Mouse (Mus musculus) heart, embryonic 11.5 days (tissue): Measurements from ENCODE around the gene Mboat7. TPM values are rescaled to one million over a fixed set of nuclear protein-coding genes. Genes with fewer than 3 reads are reported as not detected.
A peak's percentile ranks its signal among the peaks of the same experiment; 100 is the strongest.
"Not testable (repeated sequence)": the region's sequence is repeated elsewhere in the genome, so short reads cannot be mapped to it uniquely, and the experiment has no call there.

ENCODE experiments used
- ATAC-seq: fragments of 200-750 bp; cut with Nextera tagmentation; replicated peaks from 2 replicates; pipeline ENCODE4 v1.8.0; 2017; ENCODE audit warnings: moderate library complexity; ENCODE audit not compliant: insufficient number of reproducible peaks, low FRiP score, low TSS enrichment
- H3K27ac ChIP-seq: fragments of 300-500 bp; sonication (generic); 2 replicates; pipeline ENCODE4 v1.5.1; 2014; ENCODE audit warnings: mild to moderate bottlenecking, low read depth, low read length
- H3K27me3 ChIP-seq: fragments of 300-500 bp; sonication (generic); 2 replicates; pipeline ENCODE4 v1.6.1; 2014; ENCODE audit warnings: mild to moderate bottlenecking, low read length, mixed read lengths; ENCODE audit not compliant: control insufficient read depth, insufficient read depth
- H3K36me3 ChIP-seq: fragments of 300-500 bp; sonication (generic); 2 replicates; pipeline ENCODE4 v1.6.1; 2014; ENCODE audit warnings: mild to moderate bottlenecking, low read length, moderate library complexity, mixed read lengths; ENCODE audit not compliant: control insufficient read depth, insufficient read depth
- H3K4me1 ChIP-seq: fragments of 300-500 bp; sonication (generic); 2 replicates; pipeline ENCODE4 v1.6.1; 2014; ENCODE audit warnings: low read length; ENCODE audit not compliant: control insufficient read depth, insufficient read depth
- H3K4me2 ChIP-seq: fragments of 300-500 bp; sonication (generic); 2 replicates; pipeline ENCODE4 v1.6.1; 2014; ENCODE audit warnings: mild to moderate bottlenecking, moderate library complexity
- H3K4me3 ChIP-seq: fragments of 300-500 bp; sonication (generic); 2 replicates; pipeline ENCODE4 v1.5.1; 2014; ENCODE audit warnings: low read depth, low read length
- H3K9ac ChIP-seq: fragments of 300-500 bp; sonication (generic); 2 replicates; pipeline ENCODE4 v1.6.1; 2014; ENCODE audit warnings: mild to moderate bottlenecking, low read depth, low read length, moderate library complexity
- H3K9me3 ChIP-seq: fragments of 300-500 bp; sonication (generic); replicated peaks from 2 replicates; pipeline ENCODE4 v1.6.1; 2016; ENCODE audit warnings: low read length; ENCODE audit not compliant: control insufficient read depth
- WGBS: fragments of 180-500 bp; shearing (Covaris S2); extraction: QIAGEN DNeasy Blood & Tissue Kit; methylation state at CpG from one replicate; pipeline ENCODE4 v1.1.7; 2014; ENCODE audit not compliant: insufficient replicate concordance; 5-methylcytosine and 5-hydroxymethylcytosine counted together
- polyA plus RNA-seq: library from polyadenylated mRNA; unstranded; fragments of >200 nt; fragmentation: Nextera tagmentation; extraction: Ambion mirVana; gene quantifications from 2 replicates; pipeline ENCODE4 v1.2.1, GENCODE M21; 2014

Gene Mboat7
- polyA plus RNA-seq, 1 experiment from 2014 or later: 23.9 TPM

- no peak overlapping the region for H3K4me2 ChIP-seq
- 88% methylated on average over 6 of the region's 6 CpGs for whole genome bisulfite sequencing
- H3K27me3 ChIP-seq: no peaks in the 10 kb centered on the region
- no peak overlapping the region for H3K9ac ChIP-seq
- H3K27ac ChIP-seq: no peak overlapping the region
- ATAC-seq: no peak
- H3K9me3 ChIP-seq: no peaks in the 10 kb centered on the region
- no peak overlapping the region for H3K4me3 ChIP-seq
- no peaks in the 10 kb centered on the region; the same call in 1 of the 2 replicates for H3K4me1 ChIP-seq
- peaks cover 17% of the 10 kb centered on the region for H3K36me3 ChIP-seq
Observed at GRCm38 (mm10) chr7:3698471-3698870, 5.1 kb upstream of the Mboat7 start.

GRCm38 (mm10) chr7:3694949-3695305 lies 1.6 kb upstream of the Mboat7 start:
- not testable (repeated sequence) for ATAC-seq, H3K9me3 ChIP-seq, H3K27me3 ChIP-seq
- peak overlapping the region; percentile 96 for H3K4me2 ChIP-seq
- peak overlapping the region; percentile 78 for H3K4me3 ChIP-seq
- peaks cover 12% of the 10 kb centered on the region for H3K4me1 ChIP-seq
- peaks cover 15% of the 10 kb centered on the region for H3K36me3 ChIP-seq
- peak overlapping the region; percentile 85 for H3K9ac ChIP-seq
- peak overlapping the region; percentile 97 for H3K27ac ChIP-seq
- 4% methylated on average over 9 of the region's 9 CpGs for WGBS

- H3K4me2 ChIP-seq: peak overlapping the region; percentile 96
- peak overlapping the region; percentile 97 for H3K27ac ChIP-seq
- H3K27me3 ChIP-seq: no peaks in the 10 kb centered on the region
- H3K4me1 ChIP-seq: peaks cover 12% of the 10 kb centered on the region
- peak overlapping the region; percentile 85 for H3K9ac ChIP-seq
- peaks cover 12% of the 10 kb centered on the region for H3K36me3 ChIP-seq
- peak; percentile 60 for ATAC-seq
- no peaks in the 10 kb centered on the region for H3K9me3 ChIP-seq
- peak overlapping the region; percentile 78 for H3K4me3 ChIP-seq
- WGBS: under 1% methylated on average over 48 of the region's 55 CpGs
Observed at GRCm38 (mm10) chr7:3694076-3694948, 989 bp upstream of the Mboat7 start.

- Histone ChIP-seq H3K36me3 (peaks cover 8% of the 10 kb centered on the region), H3K9ac (peak overlapping the region; percentile 85), H3K4me1 (peaks cover 12% of the 10 kb centered on the region), H3K27me3 (no peaks in the 10 kb centered on the region), H3K4me2 (peak overlapping the region; percentile 96), H3K27ac (peak overlapping the region; percentile 97), H3K9me3 (no peaks in the 10 kb centered on the region), H3K4me3 (peak overlapping the region; percentile 78)
- ATAC-seq: no peak
- WGBS: under 1% methylated on average over 18 of the region's 18 CpGs
Observed at GRCm38 (mm10) chr7:3693809-3694075, 419 bp upstream of the Mboat7 start.

- H3K9me3 ChIP-seq: no peaks in the 10 kb centered on the region
- H3K4me2 ChIP-seq: peak within 1 kb of the TSS; percentile 96
- peak within 1 kb of the TSS; percentile 85 for H3K9ac ChIP-seq
- H3K27me3 ChIP-seq: no peaks in the 10 kb centered on the region
- WGBS: under 1% methylated on average over 49 of the region's 49 CpGs
- peak within 1 kb of the TSS; percentile 97 for H3K27ac ChIP-seq
- H3K4me1 ChIP-seq: peaks cover 12% of the 10 kb centered on the region
- no peak; the same call in 1 of the 2 replicates for ATAC-seq
- H3K36me3 ChIP-seq: peaks cover under 1% of the 10 kb centered on the region; the same call in 1 of the 2 replicates
- H3K4me3 ChIP-seq: peak within 1 kb of the TSS; percentile 78
Observed at GRCm38 (mm10) chr7:3692382-3692986, 839 bp downstream of the Mboat7 start, which contains the start of gene Tsen34. TSS of gene Tsen34 (plus strand) at chr7:3692863.

- 29% methylated on average over 3 of the region's 3 CpGs for WGBS
- ATAC-seq: no peak
- Histone ChIP-seq H3K4me3 (peak overlapping the region; percentile 78), H3K4me1 (peaks cover 12% of the 10 kb centered on the region), H3K27me3 (no peaks in the 10 kb centered on the region), H3K9me3 (no peaks in the 10 kb centered on the region), H3K4me2 (peak overlapping the region; percentile 96), H3K36me3 (peaks cover 3% of the 10 kb centered on the region; the same call in 1 of the 2 replicates), H3K27ac (no peak overlapping the region), H3K9ac (peak overlapping the region; percentile 85)
Observed at GRCm38 (mm10) chr7:3691919-3692318, 1.4 kb downstream of the Mboat7 start.

- ATAC-seq: no peak
- H3K36me3 ChIP-seq: peaks cover 14% of the 10 kb centered on the region
- 77% methylated on average over 31 of the region's 31 CpGs for WGBS
Observed at GRCm38 (mm10) chr7:3685400-3686187, 7.7 kb downstream of the Mboat7 start.

GRCm38 (mm10) chr7:3684698-3685097 lies 8.6 kb downstream of the Mboat7 start:
- WGBS: 82% methylated on average over 8 of the region's 8 CpGs
- ATAC-seq: no peak
- Histone ChIP-seq H3K27me3 (no peaks in the 10 kb centered on the region), H3K36me3 (peaks cover 14% of the 10 kb centered on the region), H3K9me3 (no peaks in the 10 kb centered on the region), H3K9ac (no peak overlapping the region), H3K4me2 (no peak overlapping the region), H3K4me1 (no peaks in the 10 kb centered on the region), H3K27ac (no peak overlapping the region), H3K4me3 (no peak overlapping the region)

More at GRCm38 (mm10) chr7:3685400-3686187, 7.7 kb downstream of the Mboat7 start:
- Histone ChIP-seq H3K27me3 (no peaks in the 10 kb centered on the region), H3K9me3 (no peaks in the 10 kb centered on the region), H3K4me1 (no peaks in the 10 kb centered on the region), H3K4me3 (no peak overlapping the region), H3K4me2 (no peak overlapping the region), H3K9ac (no peak overlapping the region), H3K27ac (no peak overlapping the region)
